Mouse (Mus musculus) hindbrain, postnatal 0 days (tissue): ENCODE data around the gene Atxn7l3. TPM values are rescaled to one million over a fixed set of nuclear protein-coding genes. Genes with fewer than 3 reads are reported as not detected.

Experiments
- ATAC-seq: fragments of 200-750 bp; cut with Nextera tagmentation; 2 replicates; pipeline ENCODE4 v1.8.0; 2017; ENCODE audit warnings: mild to moderate bottlenecking, moderate TSS enrichment, moderate library complexity
- DNase-seq: peaks from one replicate; pipeline ENCODE4 v3.0.0-alpha.2; 2015; ENCODE audit warnings: low spot score
- H3K27ac ChIP-seq: fragments of 300-500 bp; sonication (generic); 2 replicates; pipeline ENCODE4 v1.5.1; 2014; ENCODE audit warnings: mild to moderate bottlenecking
- H3K27me3 ChIP-seq: fragments of 300-500 bp; sonication (generic); 2 replicates; pipeline ENCODE4 v1.6.1; 2014; ENCODE audit warnings: low read length, mixed read lengths; ENCODE audit not compliant: insufficient read depth
- H3K36me3 ChIP-seq: fragments of 300-500 bp; sonication (generic); 2 replicates; pipeline ENCODE4 v1.6.1; 2014; ENCODE audit warnings: low read length, mixed read lengths; ENCODE audit not compliant: insufficient read depth
- H3K4me1 ChIP-seq: fragments of 300-500 bp; sonication (generic); 2 replicates; pipeline ENCODE4 v1.6.1; 2014; ENCODE audit warnings: antibody characterized with exemption, low read length, mixed read lengths; ENCODE audit not compliant: insufficient read depth
- H3K4me2 ChIP-seq: fragments of 300-500 bp; sonication (generic); 2 replicates; pipeline ENCODE4 v1.6.1; 2014; ENCODE audit warnings: low read depth, mild to moderate bottlenecking, low read length, moderate library complexity, mixed read lengths
- H3K4me3 ChIP-seq: fragments of 300-500 bp; sonication (generic); 2 replicates; pipeline ENCODE4 v1.5.1; 2014; ENCODE audit warnings: low read length
- H3K9ac ChIP-seq: fragments of 300-500 bp; sonication (generic); replicated peaks from 2 replicates; pipeline ENCODE4 v1.6.1; 2014; ENCODE audit warnings: mild to moderate bottlenecking, low read length, moderate library complexity, mixed read lengths
- H3K9me3 ChIP-seq: fragments of 300-500 bp; sonication (generic); 2 replicates; pipeline ENCODE4 v1.6.1; 2016; ENCODE audit warnings: low read length, mixed read lengths
- CTCF ChIP-seq: IDR thresholded peaks from 2 replicates; pipeline ENCODE4 v1.5.1; 2016; ENCODE audit warnings: antibody characterized with exemption, control low read depth, low read depth
- WGBS: fragments of 180-500 bp; shearing (Covaris S2); extraction: QIAGEN DNeasy Blood & Tissue Kit; methylation state at CpG from one replicate; pipeline ENCODE4 v1.1.7; 2014; 5-methylcytosine and 5-hydroxymethylcytosine counted together
- polyA plus RNA-seq: library from polyadenylated mRNA; unstranded; fragments of >200 nt; fragmentation: Nextera tagmentation; extraction: Ambion mirVana; gene quantifications from 2 replicates; pipeline ENCODE4 v1.2.1, GENCODE M21; 2015
- total RNA-seq: library from RNA; depleted of rRNA; stranded (reverse); fragments of >200 nt; gene quantifications from 2 replicates; pipeline ENCODE4 v1.2.3, GENCODE M21; 2014

Atxn7l3 gene
- total and polyA plus RNA-seq, 2 experiments from 2014 or later, result 23.7 to 149 TPM

GRCm38 (mm10) chr11:102319941-102320685, 23.7 kb upstream of the Atxn7l3 start:
- DNase-seq (peak; percentile 93), ATAC-seq (peak; percentile 41; the same call in 1 of the 2 replicates)
- Histone ChIP-seq H3K4me1 (peaks cover 11% of the 10 kb centered on the region; the same call in 1 of the 2 replicates), H3K4me3 (peak overlapping the region; percentile 99), H3K27me3 (no peaks in the 10 kb centered on the region), H3K27ac (peak overlapping the region; percentile 99), H3K9ac (peak overlapping the region; percentile 100), H3K36me3 (no peaks in the 10 kb centered on the region), H3K4me2 (peak overlapping the region; percentile 85), H3K9me3 (no peaks in the 10 kb centered on the region)
- no peak for TF ChIP-seq CTCF
- under 1% methylated on average over 38 of the region's 38 CpGs for WGBS

GRCm38 (mm10) chr11:102319410-102319792, 23.0 kb upstream of the Atxn7l3 start, which contains the start of gene Ubtf:
Gene Ubtf (minus strand): TSS chr11:102319742.
- peak within 1 kb of the TSS; percentile 85 for H3K4me2 ChIP-seq
- peaks cover 11% of the 10 kb centered on the region; the same call in 1 of the 2 replicates for H3K4me1 ChIP-seq
- peak within 1 kb of the TSS; percentile 99 for H3K4me3 ChIP-seq
- H3K27me3 ChIP-seq, result no peaks in the 10 kb centered on the region
- peaks cover 2% of the 10 kb centered on the region for H3K36me3 ChIP-seq
- DNase-seq (peak; percentile 92), ATAC-seq (peak; percentile 63)
- under 1% methylated on average over 25 of the region's 25 CpGs for WGBS
- no peak for TF ChIP-seq CTCF
- H3K9ac ChIP-seq, result peak within 1 kb of the TSS; percentile 100
- H3K9me3 ChIP-seq, result no peaks in the 10 kb centered on the region
- peak within 1 kb of the TSS; percentile 99 for H3K27ac ChIP-seq

GRCm38 (mm10) chr11:102318576-102319409, 22.4 kb upstream of the Atxn7l3 start:
- Histone ChIP-seq H3K27ac (peak overlapping the region; percentile 99), H3K9me3 (no peaks in the 10 kb centered on the region), H3K27me3 (no peaks in the 10 kb centered on the region), H3K36me3 (peaks cover 8% of the 10 kb centered on the region), H3K4me1 (peaks cover 11% of the 10 kb centered on the region; the same call in 1 of the 2 replicates), H3K4me2 (peak overlapping the region; percentile 85), H3K4me3 (peak overlapping the region; percentile 99), H3K9ac (peak overlapping the region; percentile 100)
- DNase-seq (peak; percentile 67), ATAC-seq (no peak)
- no peak for TF ChIP-seq CTCF
- under 1% methylated on average over 78 of the region's 84 CpGs for WGBS

- Histone ChIP-seq H3K9me3 (no peaks in the 10 kb centered on the region), H3K9ac (peak overlapping the region; percentile 100), H3K4me1 (peaks cover 11% of the 10 kb centered on the region; the same call in 1 of the 2 replicates), H3K36me3 (peaks cover 15% of the 10 kb centered on the region), H3K4me3 (peak overlapping the region; percentile 99), H3K27me3 (no peaks in the 10 kb centered on the region), H3K27ac (peak overlapping the region; percentile 99), H3K4me2 (peak overlapping the region; percentile 85)
- WGBS, result under 1% methylated on average over 56 of the region's 77 CpGs
- no peak for TF ChIP-seq CTCF
- no peak for DNase-seq
- peak; percentile 43 for ATAC-seq
Observed at GRCm38 (mm10) chr11:102317901-102318575, 21.6 kb upstream of the Atxn7l3 start.

GRCm38 (mm10) chr11:102317298-102317900, 21.0 kb upstream of the Atxn7l3 start:
- no peak for TF ChIP-seq CTCF
- H3K9me3 ChIP-seq, result no peaks in the 10 kb centered on the region
- peak overlapping the region; percentile 85 for H3K4me2 ChIP-seq
- peaks cover 11% of the 10 kb centered on the region; the same call in 1 of the 2 replicates for H3K4me1 ChIP-seq
- ATAC-seq (peak; percentile 43), DNase-seq (peak; percentile 80)
- no peaks in the 10 kb centered on the region for H3K27me3 ChIP-seq
- peak overlapping the region; percentile 99 for H3K4me3 ChIP-seq
- H3K27ac ChIP-seq, result peak overlapping the region; percentile 99
- H3K36me3 ChIP-seq, result peaks cover 20% of the 10 kb centered on the region
- peak overlapping the region; percentile 100 for H3K9ac ChIP-seq
- 2% methylated on average over 40 of the region's 87 CpGs for WGBS
